ENCODE assay signal across 23 mouse cellular contexts in genomic region chr3:88464425-88464824, GRCm38 (mm10). TPM values are rescaled to one million over a fixed set of nuclear protein-coding genes. Genes with fewer than 3 reads are reported as not detected.
DNase-seq lines count a peak whose midpoint lies in the region; ATAC-seq and TF ChIP-seq lines count a peak whose summit lies in the region.
"Had no signal": no experiment of that assay in that cellular context is flagged by ENCODE, and none has a peak within 500 bp of the region (broad histone marks: within the 10 kb centered on the region; RNA-seq: fewer than 3 reads in every experiment).

No protein-coding gene starts in this region.

- no peak for TF ChIP-seq CTCF in lung, postnatal 0 days (IDR thresholded peaks at IDR 0.05)

- H3K4me3 ChIP-seq in lung, postnatal 0 days (ENCODE audit: low read depth, low read length): no peak overlapping the region
- H3K4me3 ChIP-seq in embryonic facial prominence, embryonic 10.5 days: no peak overlapping the region
- H3K4me3 ChIP-seq in myocyte: no peak overlapping the region
- H3K4me3 ChIP-seq: forebrain, embryonic 10.5 days; gastrocnemius, adult 2 months; heart, embryonic 10.5 days; intestine, embryonic 15.5 days; limb, embryonic 13.5 days; liver, embryonic 15.5 days; midbrain, embryonic 10.5 days had no signal

- H3K36me3 ChIP-seq in lung, postnatal 0 days (ENCODE audit: insufficient read depth, low read length): no peaks in the 10 kb centered on the region
- no peaks in the 10 kb centered on the region for H3K36me3 ChIP-seq in embryonic facial prominence, embryonic 10.5 days (replicated peaks)
- no peaks in the 10 kb centered on the region for H3K36me3 ChIP-seq in myocyte (ENCODE audit: control insufficient read depth, insufficient read depth)
- H3K36me3 ChIP-seq: forebrain, embryonic 10.5 days; heart, embryonic 10.5 days; intestine, embryonic 15.5 days; limb, embryonic 13.5 days; liver, embryonic 15.5 days; midbrain, embryonic 10.5 days had no signal

- H3K9ac ChIP-seq in lung, postnatal 0 days (replicated peaks; ENCODE audit: low read depth): no peak overlapping the region
- H3K9ac ChIP-seq: intestine, embryonic 15.5 days; limb, embryonic 13.5 days; liver, embryonic 15.5 days had no signal

- no peak overlapping the region for H3K27ac ChIP-seq in lung, postnatal 0 days (ENCODE audit: low read length)
- H3K27ac ChIP-seq in embryonic facial prominence, embryonic 10.5 days (replicated peaks): 0 out of 2 replicates have a peak overlapping the region, but pooled peaks have one; percentile 30
- H3K27ac ChIP-seq: forebrain, embryonic 10.5 days; gastrocnemius, adult 2 months; heart, embryonic 10.5 days; intestine, embryonic 15.5 days; limb, embryonic 13.5 days; liver, embryonic 15.5 days; midbrain, embryonic 10.5 days had no signal

- intact Hi-C loops in left cerebral cortex, postnatal 4 days (cut with DNase I): no loop called here

- no peaks in the 10 kb centered on the region for H3K4me1 ChIP-seq in lung, postnatal 0 days (ENCODE audit: insufficient read depth, low read depth, low read length)
- peaks cover 24% of the 10 kb centered on the region for H3K4me1 ChIP-seq in embryonic facial prominence, embryonic 10.5 days

- peak; percentile 27 for DNase-seq in lung, postnatal 0 days (ENCODE audit: low spot score)
- DNase-seq in lung, postnatal 25 days (ENCODE audit: low spot score): no peak
- DNase-seq in R1 (ENCODE audit: low read depth, low spot score): peak; percentile 59
- no peak for DNase-seq in embryonic facial prominence, embryonic 10.5 days (ENCODE audit: low spot score)
- no peak for DNase-seq in ovary, postnatal 36 days (ENCODE audit: low spot score)
- no peak for DNase-seq in layer of hippocampus, postnatal 14 days (ENCODE audit: low spot score in 2 of 2)
- DNase-seq in left cerebral cortex, postnatal 4 days: no peak
- DNase-seq: cerebellum, adult 9-10 months; gastrocnemius, adult 2 months; heart, postnatal 4 days; kidney, adult 9 months; kidney, postnatal 25 days; lung, postnatal 14 days; right cerebral cortex, postnatal 14 days; spleen, adult 18-20 months had no signal

- no peak for TF ChIP-seq EP300 in lung, postnatal 0 days (IDR thresholded peaks at IDR 0.05)

- H3K27me3 ChIP-seq in lung, postnatal 0 days (replicated peaks; ENCODE audit: insufficient read depth, low read length): no peaks in the 10 kb centered on the region
- peaks cover 21% of the 10 kb centered on the region for H3K27me3 ChIP-seq in embryonic facial prominence, embryonic 10.5 days (replicated peaks; ENCODE audit: low read depth, poor library complexity, severe bottlenecking)
- no peaks in the 10 kb centered on the region for H3K27me3 ChIP-seq in myocyte (ENCODE audit: control insufficient read depth, insufficient read depth, insufficient read length)
- H3K27me3 ChIP-seq: intestine, embryonic 15.5 days had no signal

- 39% methylated on average over 3 of the region's 3 CpGs for WGBS in lung, postnatal 0 days
- WGBS in embryonic facial prominence, embryonic 10.5 days: 62% methylated on average over 3 of the region's 3 CpGs

- no peak overlapping the region for H3K4me2 ChIP-seq in lung, postnatal 0 days (replicated peaks; ENCODE audit: low read depth, low read length)
- H3K4me2 ChIP-seq in myocyte (ENCODE audit: low read depth): peak overlapping the region; percentile 54
- H3K4me2 ChIP-seq: intestine, embryonic 15.5 days; limb, embryonic 13.5 days; liver, embryonic 15.5 days had no signal

- H3K9me3 ChIP-seq in lung, postnatal 0 days (ENCODE audit: low read length): no peaks in the 10 kb centered on the region
- no peaks in the 10 kb centered on the region for H3K9me3 ChIP-seq in embryonic facial prominence, embryonic 10.5 days
- H3K9me3 ChIP-seq: forebrain, embryonic 10.5 days; heart, embryonic 10.5 days; intestine, embryonic 15.5 days; liver, embryonic 15.5 days; midbrain, embryonic 10.5 days had no signal

- no peaks in the 10 kb centered on the region for H3K79me2 ChIP-seq in myocyte (ENCODE audit: control insufficient read depth, insufficient read depth)

- no peak for TF ChIP-seq POLR2A in myocyte (IDR thresholded peaks at IDR 0.05; ENCODE audit: insufficient read length, low read depth)

- no peak overlapping the region for H3ac ChIP-seq in myocyte (ENCODE audit: control insufficient read depth, insufficient read length)

- no peak for ATAC-seq in lung, postnatal 0 days
- ATAC-seq: hindbrain, embryonic 16.5 days; intestine, embryonic 15.5 days had no signal

TF ChIP-seq in myocyte, 11 proteins besides CTCF, POLR2A, EP300 and RAD21:
- TF ChIP-seq MYOG (IDR thresholded peaks at IDR 0.05; ENCODE audit: control insufficient read depth in 1 of 3, insufficient read depth in 1 of 3, insufficient read length in 2 of 3, low read depth in 2 of 3): no peak
- no peak for TF ChIP-seq USF1 (IDR thresholded peaks at IDR 0.05; ENCODE audit: low read depth)
- TF ChIP-seq E2F4 (IDR thresholded peaks at IDR 0.05; ENCODE audit: insufficient read depth): no peak
- TF ChIP-seq TCF3 (IDR thresholded peaks at IDR 0.05; ENCODE audit: insufficient read length, low read depth): no peak
- no peak for TF ChIP-seq SRF (IDR thresholded peaks at IDR 0.05; ENCODE audit: control insufficient read depth, insufficient read length, low read depth)
- TF ChIP-seq POLR2AphosphoS2 (IDR thresholded peaks at IDR 0.05; ENCODE audit: insufficient read length, low read depth): no peak
- TF ChIP-seq CEBPB (IDR thresholded peaks at IDR 0.05; ENCODE audit: insufficient read depth, poor library complexity, severe bottlenecking): no peak
- no peak for TF ChIP-seq REST (IDR thresholded peaks at IDR 0.05; ENCODE audit: insufficient read depth, insufficient read length)
- no peak for TF ChIP-seq MYOD1 (IDR thresholded peaks at IDR 0.05; ENCODE audit: control insufficient read depth in 1 of 3, insufficient read length in 2 of 3, low read depth in 2 of 3)
- no peak for TF ChIP-seq TCF12 (IDR thresholded peaks at IDR 0.05; ENCODE audit: insufficient read depth, poor library complexity, severe bottlenecking)

RNA-seq across cellular contexts. Expression of gene Sema4a, which starts 3.4 kb away (rescaled TPM):
- polyA plus RNA-seq in lung, postnatal 0 days (2015; fragmentation: Nextera tagmentation; extraction: Ambion mirVana): 9.0 and 9.2 TPM in 2 replicates
- 5.9 and 7.1 TPM in 2 replicates for polyA plus RNA-seq in embryonic facial prominence, embryonic 10.5 days (2016; fragmentation: Nextera tagmentation; extraction: Ambion mirVana)
- 0.35 TPM for polyA plus RNA-seq in myocyte (2012; fragmentation: generic; extraction: Trizol)
- total RNA-seq in layer of hippocampus, postnatal 14 days (2021): 10 to 100 TPM; 33.1 to 38.1 TPM
- 10 to 100 TPM; 58.1 to 58.4 TPM for total RNA-seq in left cerebral cortex, postnatal 4 days (2021)

RNA-seq across cellular contexts. Expression of gene Slc25a44, which starts 39.5 kb away (rescaled TPM):
- 9.3 and 11.3 TPM in 2 replicates for polyA plus RNA-seq in lung, postnatal 0 days (2015; fragmentation: Nextera tagmentation; extraction: Ambion mirVana)
- 17.5 and 17.6 TPM in 2 replicates for polyA plus RNA-seq in embryonic facial prominence, embryonic 10.5 days (2016; fragmentation: Nextera tagmentation; extraction: Ambion mirVana)
- polyA plus RNA-seq in myocyte (2012; fragmentation: generic; extraction: Trizol): 19.3 TPM
- total RNA-seq in layer of hippocampus, postnatal 14 days (2021): 10 to 100 TPM; 68.6 to 70.3 TPM
- total RNA-seq in left cerebral cortex, postnatal 4 days (2021): 10 to 100 TPM; 43.7 to 47.7 TPM

RNA-seq across cellular contexts. Expression of gene Lmna, which starts 45.3 kb away (rescaled TPM):
- 185 and 216 TPM in 2 replicates for polyA plus RNA-seq in lung, postnatal 0 days (2015; fragmentation: Nextera tagmentation; extraction: Ambion mirVana)
- polyA plus RNA-seq in embryonic facial prominence, embryonic 10.5 days (2016; fragmentation: Nextera tagmentation; extraction: Ambion mirVana): 15.2 and 17.9 TPM in 2 replicates
- 954 TPM for polyA plus RNA-seq in myocyte (2012; fragmentation: generic; extraction: Trizol)
- 10 to 100 TPM; 42.0 to 49.3 TPM for total RNA-seq in layer of hippocampus, postnatal 14 days (2021)
- 10 to 100 TPM; 35.3 to 37.7 TPM for total RNA-seq in left cerebral cortex, postnatal 4 days (2021)

RNA-seq across cellular contexts. Expression of gene Pmf1, which starts 54.3 kb away (rescaled TPM):
- polyA plus RNA-seq in lung, postnatal 0 days (2015; fragmentation: Nextera tagmentation; extraction: Ambion mirVana): 27.9 and 30.6 TPM in 2 replicates
- polyA plus RNA-seq in embryonic facial prominence, embryonic 10.5 days (2016; fragmentation: Nextera tagmentation; extraction: Ambion mirVana): 184 and 194 TPM in 2 replicates
- 59.0 TPM for polyA plus RNA-seq in myocyte (2012; fragmentation: generic; extraction: Trizol)
- 1 to 10 TPM; 6.9 to 9.9 TPM for total RNA-seq in layer of hippocampus, postnatal 14 days (2021)
- 10 to 100 TPM; 15.7 to 16.0 TPM for total RNA-seq in left cerebral cortex, postnatal 4 days (2021)

Comparison
In these comparisons a context has a peak if more than half of its experiments do, and no peak if none do; other contexts are left out.
1. DNase-seq: peak in lung, postnatal 0 days (single experiment) and R1 (single experiment); none in lung, postnatal 25 days (single experiment), embryonic facial prominence, embryonic 10.5 days (single experiment), ovary, postnatal 36 days (single experiment), layer of hippocampus, postnatal 14 days (0 of 2) and left cerebral cortex, postnatal 4 days (single experiment).